Mouse (Mus musculus): Measurements from ENCODE around the gene Gtpbp4. TPM values are rescaled to one million over a fixed set of nuclear protein-coding genes. Genes with fewer than 3 reads are reported as not detected.
"Not testable (repeated sequence)": the region's sequence is repeated elsewhere in the genome, so short reads cannot be mapped to it uniquely, and the experiment has no call there.

The Gtpbp4 gene
- polyA plus RNA-seq, 1 experiment: 9.8 TPM

GRCm38 (mm10) chr13:8972972-8973371, 22.9 kb downstream of the Gtpbp4 start:
- DNase-seq (ENCODE audit: low read depth): no peak

GRCm38 (mm10) chr13:8972369-8972768, 23.5 kb downstream of the Gtpbp4 start:
- DNase-seq (ENCODE audit: low read depth): no peak

- DNase-seq (ENCODE audit: low read depth): no peak
These were observed 28.1 kb downstream of the Gtpbp4 start for GRCm38 (mm10) chr13:8967742-8968141.

GRCm38 (mm10) chr13:8965224-8965623, 30.7 kb downstream of the Gtpbp4 start:
- no peak for DNase-seq (ENCODE audit: low read depth)

- not testable (repeated sequence) for DNase-seq (ENCODE audit: low read depth)
These were observed 33.6 kb downstream of the Gtpbp4 start for GRCm38 (mm10) chr13:8962266-8962665.

- peak; percentile 52 for DNase-seq (ENCODE audit: low read depth)
These were observed 34.6 kb downstream of the Gtpbp4 start for GRCm38 (mm10) chr13:8961128-8961888.

- DNase-seq (ENCODE audit: low read depth): not testable (repeated sequence)
These were observed 36.3 kb downstream of the Gtpbp4 start for GRCm38 (mm10) chr13:8959554-8959953.

- DNase-seq (ENCODE audit: low read depth): not testable (repeated sequence)
These were observed 36.8 kb downstream of the Gtpbp4 start for GRCm38 (mm10) chr13:8959058-8959457.

GRCm38 (mm10) chr13:8956873-8957272, 39.0 kb downstream of the Gtpbp4 start:
- DNase-seq (ENCODE audit: low read depth): not testable (repeated sequence)

- not testable (repeated sequence) for DNase-seq (ENCODE audit: low read depth)
These were observed 40.8 kb downstream of the Gtpbp4 start for GRCm38 (mm10) chr13:8955127-8955526.

- not testable (repeated sequence) for DNase-seq (ENCODE audit: low read depth)
These were observed 43.3 kb downstream of the Gtpbp4 start, which contains the start of gene Idi2 for GRCm38 (mm10) chr13:8952563-8952962. TSS of gene Idi2 (plus strand) at chr13:8952863.

- DNase-seq (ENCODE audit: low read depth): not testable (repeated sequence)
These were observed 47.8 kb downstream of the Gtpbp4 start, which contains the start of gene Gm9745 for GRCm38 (mm10) chr13:8948131-8948530. TSS of gene Gm9745 (minus strand) at chr13:8948231.

- DNase-seq (ENCODE audit: low read depth): not testable (repeated sequence)
These were observed 52.1 kb downstream of the Gtpbp4 start for GRCm38 (mm10) chr13:8943828-8944227.

- not testable (repeated sequence) for DNase-seq (ENCODE audit: low read depth)
These were observed 54.2 kb downstream of the Gtpbp4 start for GRCm38 (mm10) chr13:8941701-8942100.

GRCm38 (mm10) chr13:8941110-8941509, 54.8 kb downstream of the Gtpbp4 start:
- not testable (repeated sequence) for DNase-seq (ENCODE audit: low read depth)

GRCm38 (mm10) chr13:8937611-8938140, 58.2 kb downstream of the Gtpbp4 start:
- DNase-seq (ENCODE audit: low read depth): not testable (repeated sequence)

- no peak for DNase-seq (ENCODE audit: low read depth)
These were observed 62.4 kb downstream of the Gtpbp4 start for GRCm38 (mm10) chr13:8933499-8933898.

Other genes starting within 250 kb of the Gtpbp4 start
- 14.4 and 14.8 TPM in 2 replicates for gene Wdr37, start 124.2 kb downstream of the Gtpbp4 start, polyA plus RNA-seq (2012; rRNA removed)
- 18.6 and 19.0 TPM in 2 replicates for gene Idi1, start 110.6 kb downstream of the Gtpbp4 start, polyA plus RNA-seq (2012; rRNA removed)
- gene Gm9745, start 47.9 kb downstream of the Gtpbp4 start, polyA plus RNA-seq (2012; rRNA removed): 0.20 TPM in 1 of 2 replicates, not detected in the other
- gene Idi2, start 43.2 kb downstream of the Gtpbp4 start, polyA plus RNA-seq (2012; rRNA removed): not detected in 2 replicates
- gene Larp4b, start 97.8 kb upstream of the Gtpbp4 start, polyA plus RNA-seq (2012; rRNA removed): 18.3 and 28.3 TPM in 2 replicates